Mouse (Mus musculus) liver, embryonic 12.5 days (tissue): ENCODE results near the gene Ube2z. TPM values are rescaled to one million over a fixed set of nuclear protein-coding genes. Genes with fewer than 3 reads are reported as not detected.
"Not testable (repeated sequence)": the region's sequence is repeated elsewhere in the genome, so short reads cannot be mapped to it uniquely, and the experiment has no call there.

Experiments used
- ATAC-seq: fragments of 200-750 bp; cut with Nextera tagmentation; 2 replicates; pipeline ENCODE4 v1.8.0; 2017; ENCODE audit warnings: moderate number of reproducible peaks, mild to moderate bottlenecking, moderate library complexity
- H3K27ac ChIP-seq: fragments of 300-500 bp; sonication (generic); 2 replicates; pipeline ENCODE4 v1.5.1; 2016; ENCODE audit warnings: mild to moderate bottlenecking
- H3K27me3 ChIP-seq: fragments of 300-500 bp; sonication (generic); replicated peaks from 2 replicates; pipeline ENCODE4 v1.6.1; 2016; ENCODE audit warnings: mild to moderate bottlenecking, moderate library complexity
- H3K36me3 ChIP-seq: fragments of 300-500 bp; sonication (generic); 2 replicates; pipeline ENCODE4 v1.6.1; 2016; ENCODE audit warnings: mild to moderate bottlenecking, moderate library complexity
- H3K4me1 ChIP-seq: fragments of 300-500 bp; sonication (generic); 2 replicates; pipeline ENCODE4 v1.6.1; 2016
- H3K4me2 ChIP-seq: fragments of 300-500 bp; sonication (generic); 2 replicates; pipeline ENCODE4 v1.6.1; 2016; ENCODE audit warnings: mild to moderate bottlenecking, moderate library complexity
- H3K4me3 ChIP-seq: fragments of 300-500 bp; sonication (generic); 2 replicates; pipeline ENCODE4 v1.5.1; 2016; ENCODE audit warnings: mild to moderate bottlenecking, moderate library complexity
- H3K9ac ChIP-seq: fragments of 300-500 bp; sonication (generic); 2 replicates; pipeline ENCODE4 v1.6.1; 2016; ENCODE audit warnings: mild to moderate bottlenecking, moderate library complexity
- H3K9me3 ChIP-seq: fragments of 300-500 bp; sonication (generic); replicated peaks from 2 replicates; pipeline ENCODE4 v1.6.1; 2016; ENCODE audit warnings: mild to moderate bottlenecking, moderate library complexity
- WGBS: fragments of 180-500 bp; shearing (Covaris S2); methylation state at CpG from one replicate; pipeline ENCODE4 v1.1.7; 2016; ENCODE audit not compliant: insufficient replicate concordance; 5-methylcytosine and 5-hydroxymethylcytosine counted together
- polyA plus RNA-seq: library from polyadenylated mRNA; unstranded; fragments of >200 nt; fragmentation: Nextera tagmentation; extraction: Ambion mirVana; gene quantifications from 2 replicates; pipeline ENCODE4 v1.2.1, GENCODE M21; 2016

The Ube2z gene
- polyA plus RNA-seq = 26.4 and 27.2 TPM in 2 replicates

DNA sequence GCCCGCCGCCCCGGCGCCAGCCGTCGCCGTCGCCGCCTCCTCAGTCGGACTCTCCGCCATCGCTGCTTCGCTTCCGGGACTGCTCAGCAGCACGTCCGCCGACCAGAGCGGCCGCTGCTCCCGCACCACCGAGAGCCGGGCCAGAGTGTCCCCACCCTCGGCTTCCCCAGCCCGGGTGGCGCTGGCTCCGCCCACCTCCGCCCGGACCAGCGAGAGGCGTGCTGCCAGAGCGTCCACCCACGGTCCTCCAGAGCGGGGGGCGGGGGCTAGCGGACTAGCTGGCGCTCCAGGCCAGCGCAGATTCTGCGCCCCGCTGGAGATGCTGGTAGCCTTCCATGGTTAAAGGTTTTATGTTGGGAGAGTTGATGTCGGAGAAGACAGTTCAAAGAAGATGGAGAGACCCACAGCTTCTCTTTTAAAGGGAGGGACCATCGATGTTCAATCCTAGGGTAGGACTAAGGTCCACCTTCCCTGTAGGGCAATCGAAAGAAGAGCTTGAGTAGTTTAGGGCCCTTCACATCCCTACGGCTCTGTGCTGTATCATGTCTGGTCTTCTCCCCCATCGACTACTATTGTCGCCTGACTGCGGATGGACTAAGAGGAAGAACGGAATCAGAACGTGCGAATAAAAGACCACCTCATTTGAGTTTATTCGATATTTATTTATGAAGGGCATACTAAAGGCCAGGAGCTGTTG is at the start of gene Ube2z:
Ube2z (minus strand) TSS at position 174 of the 697 bp plus-strand sequence.
- peak within 1 kb of the TSS; percentile 87 for H3K27ac ChIP-seq
- ATAC-seq = peak; percentile 99
- 5% methylated on average over 50 of the region's 50 CpGs for WGBS

DNA sequence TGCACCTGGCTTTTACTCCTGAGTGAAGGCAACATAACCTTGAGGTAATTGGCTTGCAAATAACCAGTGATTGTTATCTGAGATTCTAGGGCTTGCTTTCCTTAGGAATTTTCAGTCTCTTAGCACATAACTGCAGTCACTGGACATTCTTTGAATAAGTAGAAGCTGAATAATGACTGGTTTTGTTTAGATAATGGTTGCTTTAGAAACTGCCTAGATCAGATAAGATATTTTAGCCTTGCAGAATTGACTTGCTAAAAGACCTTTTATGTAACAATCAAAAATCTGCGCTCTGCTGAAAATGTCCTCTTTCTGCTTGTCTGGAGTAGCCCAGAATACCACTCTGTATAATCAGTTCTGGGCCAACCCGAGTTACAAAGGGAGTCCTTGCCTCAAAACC is 48.9 kb upstream of the Ube2z start:
- Histone ChIP-seq H3K27me3 (peaks cover 9% of the 10 kb centered on the region), H3K4me1 (no peaks in the 10 kb centered on the region), H3K9me3 (no peaks in the 10 kb centered on the region), H3K4me2 (no peak overlapping the region), H3K36me3 (no peaks in the 10 kb centered on the region), H3K27ac (no peak overlapping the region), H3K9ac (no peak overlapping the region), H3K4me3 (no peak overlapping the region)
- WGBS = 53% methylated on average over 2 of the region's 2 CpGs
- no peak for ATAC-seq

More for the DNA sequence above, at the start of gene Ube2z:
- H3K9ac ChIP-seq = peak within 1 kb of the TSS; percentile 93
- no peaks in the 10 kb centered on the region for H3K9me3 ChIP-seq
- H3K4me2 ChIP-seq = peak within 1 kb of the TSS; percentile 90
- H3K27me3 ChIP-seq = no peaks in the 10 kb centered on the region
- peaks cover 39% of the 10 kb centered on the region for H3K4me1 ChIP-seq
- H3K4me3 ChIP-seq = peak within 1 kb of the TSS; percentile 87
- H3K36me3 ChIP-seq = peaks cover 43% of the 10 kb centered on the region

DNA sequence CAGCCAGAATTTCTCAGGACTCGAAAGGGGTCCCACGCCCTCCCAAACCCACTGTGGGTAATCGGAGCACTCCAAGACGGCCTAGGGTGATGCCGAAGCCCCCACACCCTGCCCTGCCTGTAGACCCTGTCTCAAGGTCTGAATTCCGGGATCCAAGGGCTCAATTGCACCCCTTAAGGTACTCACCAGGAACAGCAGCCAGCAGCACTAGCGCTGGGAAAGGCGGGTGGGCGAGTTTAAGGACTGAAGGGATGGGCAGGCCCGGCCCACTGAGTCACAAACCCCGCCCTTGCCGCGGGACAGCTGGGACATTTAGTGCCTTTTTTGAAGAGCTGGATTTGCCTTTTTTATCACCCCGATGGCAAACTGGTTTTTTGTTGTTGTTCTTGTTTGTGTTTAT is 46.6 kb upstream of the Ube2z start, which contains the start of gene Calcoco2:
Calcoco2 (minus strand) TSS at position 214 of the 400 bp plus-strand sequence.
- no peak within 1 kb of the TSS for H3K9ac ChIP-seq
- H3K27ac ChIP-seq = no peak within 1 kb of the TSS
- H3K27me3 ChIP-seq = peaks cover 9% of the 10 kb centered on the region
- no peaks in the 10 kb centered on the region for H3K9me3 ChIP-seq
- no peak for ATAC-seq
- WGBS = 34% methylated on average over 14 of the region's 14 CpGs
- no peak within 1 kb of the TSS for H3K4me2 ChIP-seq
- no peaks in the 10 kb centered on the region for H3K36me3 ChIP-seq
- H3K4me3 ChIP-seq = no peak within 1 kb of the TSS
- H3K4me1 ChIP-seq = no peaks in the 10 kb centered on the region

DNA sequence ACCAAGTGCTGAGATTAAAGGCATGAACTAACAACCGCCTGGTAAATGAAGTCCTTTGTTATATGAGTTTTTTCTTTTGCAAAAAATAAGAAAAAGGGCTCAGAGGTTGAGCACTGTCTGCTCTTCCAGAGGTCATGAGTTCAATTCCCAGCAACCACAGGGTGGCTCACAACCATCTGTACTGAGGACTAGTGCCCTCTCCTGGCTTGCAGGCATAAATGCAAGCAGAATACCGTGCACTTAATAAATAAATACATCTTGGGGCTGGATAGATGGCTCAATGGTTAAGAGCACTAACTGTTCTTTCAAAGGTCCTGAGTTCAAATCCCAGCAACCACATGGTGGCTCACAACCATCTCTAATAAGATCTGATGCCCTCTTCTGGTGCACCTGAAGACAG is 45.8 kb upstream of the Ube2z start:
- H3K4me3 ChIP-seq, ATAC-seq, H3K4me1 ChIP-seq, H3K27me3 ChIP-seq, H3K4me2 ChIP-seq, H3K36me3 ChIP-seq, H3K27ac ChIP-seq, H3K9me3 ChIP-seq, H3K9ac ChIP-seq: not testable (repeated sequence)
- 48% methylated on average over 2 of the region's 2 CpGs for WGBS

DNA sequence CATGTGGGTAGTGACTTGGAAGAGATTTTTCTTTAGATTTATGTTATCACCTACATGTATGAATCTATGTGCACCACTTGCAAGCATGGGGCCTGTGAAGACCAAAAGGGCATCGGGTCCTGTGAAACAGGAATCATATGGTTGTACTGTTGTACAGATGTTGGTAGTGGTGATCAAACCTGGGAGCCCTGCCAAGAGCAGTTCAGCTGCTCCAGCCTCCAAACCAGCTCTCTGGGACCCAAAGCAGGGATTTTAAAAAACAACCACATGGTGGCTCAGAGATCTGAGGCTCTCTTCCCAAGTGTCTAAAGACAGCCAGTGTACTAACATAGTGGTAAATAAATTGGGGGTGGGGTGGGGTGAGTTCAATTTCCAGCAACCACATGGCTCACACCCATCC is 43.2 kb upstream of the Ube2z start:
- no peak overlapping the region for H3K27ac ChIP-seq
- H3K27me3 ChIP-seq = peaks cover 11% of the 10 kb centered on the region
- no peak overlapping the region for H3K9ac ChIP-seq
- ATAC-seq = no peak
- no peaks in the 10 kb centered on the region for H3K36me3 ChIP-seq
- H3K4me2 ChIP-seq = no peak overlapping the region
- WGBS = 58% methylated on average over 1 of the region's 1 CpGs
- no peaks in the 10 kb centered on the region for H3K4me1 ChIP-seq
- H3K4me3 ChIP-seq = no peak overlapping the region
- H3K9me3 ChIP-seq = no peaks in the 10 kb centered on the region

DNA sequence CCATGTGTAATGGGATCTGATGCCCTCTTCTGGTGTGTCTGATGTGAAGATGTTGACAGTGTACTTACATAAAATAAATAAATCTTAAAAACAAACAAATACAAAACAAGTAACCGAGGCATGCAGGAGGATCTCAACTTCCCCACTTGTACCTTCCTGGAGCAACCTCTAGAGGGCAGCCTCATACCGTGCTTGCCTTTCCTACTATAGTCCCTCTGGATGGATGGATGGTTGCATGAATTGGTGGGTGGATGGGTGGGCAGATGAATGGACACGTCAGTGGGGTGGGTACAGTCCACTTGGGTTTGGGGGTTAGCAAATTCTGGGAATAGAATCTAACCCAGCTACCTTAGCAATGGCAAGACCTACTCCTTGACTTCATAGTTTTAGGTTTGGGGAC is 28.2 kb upstream of the Ube2z start:
- no peaks in the 10 kb centered on the region for H3K9me3 ChIP-seq
- H3K4me2 ChIP-seq = no peak overlapping the region
- no peak overlapping the region for H3K27ac ChIP-seq
- H3K4me3 ChIP-seq = no peak overlapping the region
- H3K27me3 ChIP-seq = peaks cover 18% of the 10 kb centered on the region; the same call in 1 of the 2 replicates
- WGBS = 9% methylated on average over 3 of the region's 3 CpGs
- no peak for ATAC-seq
- H3K4me1 ChIP-seq = no peaks in the 10 kb centered on the region
- no peak overlapping the region for H3K9ac ChIP-seq
- no peaks in the 10 kb centered on the region for H3K36me3 ChIP-seq

DNA sequence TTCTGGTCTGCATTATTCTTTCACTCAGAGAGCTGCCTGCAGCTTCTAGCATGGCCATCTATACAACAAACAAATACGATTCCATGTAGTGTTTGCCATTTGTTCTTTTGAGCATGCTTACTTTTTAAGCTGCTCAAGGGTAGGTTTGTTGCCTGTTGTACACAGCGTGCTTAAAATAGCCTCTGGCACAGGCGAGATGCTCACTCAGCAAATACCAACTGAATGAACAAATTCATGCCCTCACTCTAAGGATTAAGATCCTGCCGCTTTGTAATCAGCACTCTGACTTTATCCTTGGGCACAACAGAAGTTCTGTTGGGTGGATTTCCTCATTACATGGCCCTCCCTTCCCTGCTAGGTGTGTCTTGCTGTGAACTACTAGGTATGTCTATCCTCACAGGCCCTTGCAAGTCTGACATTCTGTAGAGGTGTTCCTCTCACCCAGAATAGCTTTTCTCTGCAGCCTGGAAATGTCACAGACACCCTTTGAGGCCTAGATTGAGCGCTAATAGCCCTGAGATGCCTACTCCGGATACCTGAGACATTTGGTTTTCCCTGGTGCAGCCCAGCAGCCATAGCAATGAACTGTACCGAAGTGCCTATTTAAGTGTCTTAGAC is 27.6 kb upstream of the Ube2z start:
- Histone ChIP-seq H3K9ac (no peak overlapping the region), H3K4me2 (no peak overlapping the region), H3K36me3 (no peaks in the 10 kb centered on the region), H3K9me3 (0 out of 2 replicates have a peak, but pooled peaks cover 3% of the 10 kb centered on the region), H3K27ac (no peak overlapping the region), H3K4me3 (no peak overlapping the region), H3K4me1 (no peaks in the 10 kb centered on the region), H3K27me3 (peaks cover 18% of the 10 kb centered on the region; the same call in 1 of the 2 replicates)
- WGBS = 31% methylated on average over 7 of the region's 7 CpGs
- no peak for ATAC-seq

DNA sequence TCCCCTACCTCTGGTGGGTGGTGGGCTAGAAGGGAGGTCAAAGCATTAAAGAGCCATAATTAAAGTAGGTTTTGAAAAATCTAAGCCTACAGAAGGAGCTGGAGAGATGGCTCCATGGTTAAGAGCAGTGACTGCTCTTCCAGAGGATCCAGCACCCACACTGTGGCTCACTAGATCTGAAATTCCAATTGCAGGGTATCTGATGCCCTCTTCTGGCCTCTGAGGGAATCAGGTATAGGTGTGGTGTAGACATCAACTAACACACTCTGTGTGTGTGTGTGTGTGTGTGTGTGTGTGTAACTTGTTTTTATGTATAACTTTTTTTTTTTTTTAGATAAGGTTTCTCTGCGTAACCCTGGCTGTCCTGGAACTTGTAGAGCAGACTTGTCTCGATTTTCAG is 25.9 kb upstream of the Ube2z start:
- no peak overlapping the region for H3K27ac ChIP-seq
- no peak for ATAC-seq
- no peaks in the 10 kb centered on the region for H3K36me3 ChIP-seq
- H3K9me3 ChIP-seq = 0 out of 2 replicates have a peak, but pooled peaks cover 3% of the 10 kb centered on the region
- no peak overlapping the region for H3K4me2 ChIP-seq
- H3K27me3 ChIP-seq = 0 out of 2 replicates have a peak, but pooled peaks cover 12% of the 10 kb centered on the region
- no peaks in the 10 kb centered on the region for H3K4me1 ChIP-seq
- no peak overlapping the region for H3K4me3 ChIP-seq
- WGBS = 30% methylated on average over 2 of the region's 2 CpGs
- no peak overlapping the region for H3K9ac ChIP-seq

DNA sequence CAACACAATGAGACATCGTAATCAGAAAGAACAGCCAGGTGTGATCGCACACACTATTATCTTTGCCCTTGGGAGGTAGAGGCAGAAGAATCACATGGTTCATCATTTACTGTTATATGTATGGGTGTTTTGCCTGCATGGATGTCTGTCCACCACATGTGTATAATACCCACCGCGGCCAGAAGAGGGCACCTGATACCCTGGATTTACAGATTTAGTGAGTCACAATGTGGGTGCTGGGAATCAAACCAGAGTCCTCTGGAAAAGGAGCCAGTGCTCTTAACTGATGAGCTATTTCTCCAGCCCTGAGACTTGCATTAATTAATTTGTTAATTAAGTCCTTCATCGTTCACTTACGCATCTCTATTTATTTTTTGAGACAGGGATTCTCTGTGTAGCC is 22.8 kb upstream of the Ube2z start:
- H3K4me2 ChIP-seq = no peak overlapping the region
- 81% methylated on average over 6 of the region's 6 CpGs for WGBS

DNA sequence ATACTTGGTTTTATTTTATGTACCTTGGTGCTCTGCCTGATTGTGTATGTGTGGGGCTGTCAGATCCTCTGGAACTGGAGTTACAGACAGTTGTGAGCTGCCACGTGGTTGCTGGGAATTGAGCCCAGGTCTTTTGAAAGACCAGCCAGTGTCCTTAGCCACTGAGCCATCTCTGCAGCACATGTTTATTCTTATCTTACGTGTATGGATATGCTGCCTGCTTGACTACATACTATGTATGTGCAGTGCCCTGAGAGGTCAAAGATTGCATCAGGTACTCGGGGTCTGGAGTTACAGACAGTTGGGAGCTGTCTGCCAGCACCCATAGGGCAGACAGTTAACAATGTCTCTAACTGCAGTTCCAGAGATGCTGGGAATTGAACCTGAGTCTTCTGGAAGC is 17.5 kb upstream of the Ube2z start:
- no peak for ATAC-seq
- H3K27me3 ChIP-seq = 0 out of 2 replicates have a peak, but pooled peaks cover 14% of the 10 kb centered on the region
- H3K36me3 ChIP-seq = no peaks in the 10 kb centered on the region
- 57% methylated on average over 3 of the region's 3 CpGs for WGBS
- H3K4me2 ChIP-seq = no peak overlapping the region
- no peak overlapping the region for H3K27ac ChIP-seq
- no peak overlapping the region for H3K9ac ChIP-seq
- no peak overlapping the region for H3K4me3 ChIP-seq
- H3K4me1 ChIP-seq = no peaks in the 10 kb centered on the region
- no peaks in the 10 kb centered on the region for H3K9me3 ChIP-seq

More for the DNA sequence above, 22.8 kb upstream of the Ube2z start:
- ATAC-seq = no peak
- no peaks in the 10 kb centered on the region for H3K36me3 ChIP-seq
- H3K9me3 ChIP-seq = 0 out of 2 replicates have a peak, but pooled peaks cover 3% of the 10 kb centered on the region
- 0 out of 2 replicates have a peak, but pooled peaks cover 16% of the 10 kb centered on the region for H3K27me3 ChIP-seq
- H3K4me3 ChIP-seq = no peak overlapping the region
- H3K4me1 ChIP-seq = no peaks in the 10 kb centered on the region
- no peak overlapping the region for H3K27ac ChIP-seq
- H3K9ac ChIP-seq = no peak overlapping the region

DNA sequence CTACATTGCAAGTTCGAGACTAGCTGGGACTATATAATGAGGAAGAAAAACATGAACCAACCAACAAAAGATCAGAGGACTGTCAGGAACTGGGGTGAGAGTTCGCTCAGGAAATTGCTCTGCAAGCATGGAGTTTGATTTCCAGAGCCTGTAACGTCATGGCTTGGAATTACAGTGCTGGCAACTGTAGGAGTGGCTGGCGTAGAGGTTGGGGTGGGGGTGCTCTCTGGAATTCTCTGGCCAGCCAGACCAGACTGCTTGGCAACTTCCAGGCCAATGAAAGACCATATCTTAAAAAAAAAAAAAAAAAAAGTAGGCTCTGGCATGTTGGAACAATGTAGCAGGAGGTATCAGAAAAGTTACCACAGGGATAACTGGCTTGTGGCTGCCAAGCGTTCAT is 15.5 kb upstream of the Ube2z start:
- Histone ChIP-seq H3K9ac (no peak overlapping the region), H3K4me1 (peaks cover 10% of the 10 kb centered on the region), H3K27ac (no peak overlapping the region), H3K4me2 (no peak overlapping the region), H3K36me3 (no peaks in the 10 kb centered on the region), H3K27me3 (0 out of 2 replicates have a peak, but pooled peaks cover 9% of the 10 kb centered on the region), H3K9me3 (no peaks in the 10 kb centered on the region), H3K4me3 (no peak overlapping the region)
- WGBS = 65% methylated on average over 5 of the region's 5 CpGs
- no peak for ATAC-seq
